Mouse (Mus musculus): ENCODE results near the gene Olfr1112. TPM values are rescaled to one million over a fixed set of nuclear protein-coding genes. Genes with fewer than 3 reads are reported as not detected.

Gene Olfr1112
- polyA plus RNA-seq (2015; fragmentation: Nextera tagmentation; extraction: Ambion mirVana): not detected in 2 replicates

GRCm38 (mm10) chr2:87187498-87187897 lies at the start of gene Olfr1112:
Gene Olfr1112 (plus strand): TSS chr2:87187798.

GRCm38 (mm10) chr2:87140200-87140599 lies 47.4 kb upstream of the Olfr1112 start, which contains the start of gene Olfr1110:
Gene Olfr1110 (minus strand): TSS chr2:87140300.

GRCm38 (mm10) chr2:87152524-87152923 lies 35.1 kb upstream of the Olfr1112 start, which contains the start of gene Olfr1111:
Gene Olfr1111 (minus strand): TSS chr2:87152624.

GRCm38 (mm10) chr2:87208670-87209069 lies 21.1 kb downstream of the Olfr1112 start, which contains the start of gene Olfr1113:
Gene Olfr1113 (plus strand): TSS chr2:87208970.

Other genes starting within 250 kb of the Olfr1112 start
- not detected in 2 replicates for gene Olfr1099, start 227.1 kb upstream of the Olfr1112 start, polyA plus RNA-seq (2015; fragmentation: Nextera tagmentation; extraction: Ambion mirVana)
- not detected in 2 replicates for gene Olfr1100, start 207.8 kb upstream of the Olfr1112 start, polyA plus RNA-seq (2015; fragmentation: Nextera tagmentation; extraction: Ambion mirVana)
- not detected in 2 replicates for gene Olfr1101, start 196.6 kb upstream of the Olfr1112 start, polyA plus RNA-seq (2015; fragmentation: Nextera tagmentation; extraction: Ambion mirVana)
- not detected in 2 replicates for gene Olfr1102, start 189.4 kb upstream of the Olfr1112 start, polyA plus RNA-seq (2015; fragmentation: Nextera tagmentation; extraction: Ambion mirVana)
- gene Olfr1104, start 160.7 kb upstream of the Olfr1112 start, polyA plus RNA-seq (2015; fragmentation: Nextera tagmentation; extraction: Ambion mirVana): not detected in 2 replicates
- gene Olfr1105, start 151.3 kb upstream of the Olfr1112 start, polyA plus RNA-seq (2015; fragmentation: Nextera tagmentation; extraction: Ambion mirVana): not detected in 2 replicates
- gene Olfr1106, start 135.5 kb upstream of the Olfr1112 start, polyA plus RNA-seq (2015; fragmentation: Nextera tagmentation; extraction: Ambion mirVana): not detected in 2 replicates
- not detected in 2 replicates for gene Olfr1107, start 112.0 kb upstream of the Olfr1112 start, polyA plus RNA-seq (2015; fragmentation: Nextera tagmentation; extraction: Ambion mirVana)
- not detected in 2 replicates for gene Olfr1109, start 91.8 kb upstream of the Olfr1112 start, polyA plus RNA-seq (2015; fragmentation: Nextera tagmentation; extraction: Ambion mirVana)
- not detected in 2 replicates for gene Olfr259, start 73.2 kb upstream of the Olfr1112 start, polyA plus RNA-seq (2015; fragmentation: Nextera tagmentation; extraction: Ambion mirVana)
- not detected in 2 replicates for gene Olfr1110, start 47.5 kb upstream of the Olfr1112 start, polyA plus RNA-seq (2015; fragmentation: Nextera tagmentation; extraction: Ambion mirVana)
- gene Olfr1111, start 35.2 kb upstream of the Olfr1112 start, polyA plus RNA-seq (2015; fragmentation: Nextera tagmentation; extraction: Ambion mirVana): not detected in 2 replicates
- gene Olfr1113, start 21.2 kb downstream of the Olfr1112 start, polyA plus RNA-seq (2015; fragmentation: Nextera tagmentation; extraction: Ambion mirVana): not detected in 2 replicates
- not detected in 2 replicates for gene Olfr1115, start 60.2 kb downstream of the Olfr1112 start, polyA plus RNA-seq (2015; fragmentation: Nextera tagmentation; extraction: Ambion mirVana)
- gene Olfr1116, start 79.7 kb downstream of the Olfr1112 start, polyA plus RNA-seq (2015; fragmentation: Nextera tagmentation; extraction: Ambion mirVana): not detected in 2 replicates
- gene Olfr1118, start 119.8 kb downstream of the Olfr1112 start, polyA plus RNA-seq (2015; fragmentation: Nextera tagmentation; extraction: Ambion mirVana): not detected in 2 replicates
- gene Olfr1120, start 167.0 kb downstream of the Olfr1112 start, polyA plus RNA-seq (2015; fragmentation: Nextera tagmentation; extraction: Ambion mirVana): not detected in 2 replicates
- not detected in 2 replicates for gene Olfr1121, start 182.1 kb downstream of the Olfr1112 start, polyA plus RNA-seq (2015; fragmentation: Nextera tagmentation; extraction: Ambion mirVana)
- gene Olfr1122, start 198.1 kb downstream of the Olfr1112 start, polyA plus RNA-seq (2015; fragmentation: Nextera tagmentation; extraction: Ambion mirVana): not detected in 2 replicates
- not detected in 2 replicates for gene Olfr1123, start 228.8 kb downstream of the Olfr1112 start, polyA plus RNA-seq (2015; fragmentation: Nextera tagmentation; extraction: Ambion mirVana)
- 0.05 TPM in 1 of 2 replicates, not detected in the other for gene Olfr1124, start 242.5 kb downstream of the Olfr1112 start, polyA plus RNA-seq (2015; fragmentation: Nextera tagmentation; extraction: Ambion mirVana)